Mouse (Mus musculus) olfactory bulb, adult 2 months (tissue): ENCODE measurements around the gene 3110082I17Rik.

Experiments
- CTCF ChIP-seq: fragments of 200-500 bp; IDR thresholded peaks from 2 replicates; pipeline ENCODE4 v1.5.1; 2012; ENCODE audit warnings: low read depth, mild to moderate bottlenecking, low read length, moderate library complexity; ENCODE audit not compliant: insufficient read depth
- POLR2A ChIP-seq: fragments of 200-500 bp; IDR thresholded peaks from 2 replicates; pipeline ENCODE4 v1.6.1; 2012; ENCODE audit warnings: mild to moderate bottlenecking, low read depth, low read length, moderate library complexity; ENCODE audit not compliant: insufficient read depth

DNA sequence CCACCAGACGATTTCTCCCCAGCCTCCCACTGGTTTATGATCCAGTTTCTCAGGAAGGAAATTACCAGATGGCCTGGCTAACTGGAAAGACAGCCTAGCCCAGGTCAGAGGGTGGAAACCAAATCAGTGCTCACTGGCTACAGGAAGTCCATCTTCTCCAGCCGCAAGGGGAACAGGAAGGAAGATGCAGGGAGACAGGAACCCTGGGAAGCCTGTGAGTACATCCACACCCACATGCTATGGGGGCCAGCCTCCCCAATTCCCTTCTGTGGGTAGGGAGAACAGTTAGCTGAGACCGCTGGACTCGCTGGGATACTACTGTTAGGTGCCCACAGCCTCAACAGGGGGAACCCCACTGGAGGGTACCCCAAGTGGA lies 72.1 kb downstream of the 3110082I17Rik start:
- TF ChIP-seq CTCF = no peak
- no peak for TF ChIP-seq POLR2A
